Mouse (Mus musculus): Measurements from ENCODE around the gene Nab2.

The Nab2 gene

DNA sequence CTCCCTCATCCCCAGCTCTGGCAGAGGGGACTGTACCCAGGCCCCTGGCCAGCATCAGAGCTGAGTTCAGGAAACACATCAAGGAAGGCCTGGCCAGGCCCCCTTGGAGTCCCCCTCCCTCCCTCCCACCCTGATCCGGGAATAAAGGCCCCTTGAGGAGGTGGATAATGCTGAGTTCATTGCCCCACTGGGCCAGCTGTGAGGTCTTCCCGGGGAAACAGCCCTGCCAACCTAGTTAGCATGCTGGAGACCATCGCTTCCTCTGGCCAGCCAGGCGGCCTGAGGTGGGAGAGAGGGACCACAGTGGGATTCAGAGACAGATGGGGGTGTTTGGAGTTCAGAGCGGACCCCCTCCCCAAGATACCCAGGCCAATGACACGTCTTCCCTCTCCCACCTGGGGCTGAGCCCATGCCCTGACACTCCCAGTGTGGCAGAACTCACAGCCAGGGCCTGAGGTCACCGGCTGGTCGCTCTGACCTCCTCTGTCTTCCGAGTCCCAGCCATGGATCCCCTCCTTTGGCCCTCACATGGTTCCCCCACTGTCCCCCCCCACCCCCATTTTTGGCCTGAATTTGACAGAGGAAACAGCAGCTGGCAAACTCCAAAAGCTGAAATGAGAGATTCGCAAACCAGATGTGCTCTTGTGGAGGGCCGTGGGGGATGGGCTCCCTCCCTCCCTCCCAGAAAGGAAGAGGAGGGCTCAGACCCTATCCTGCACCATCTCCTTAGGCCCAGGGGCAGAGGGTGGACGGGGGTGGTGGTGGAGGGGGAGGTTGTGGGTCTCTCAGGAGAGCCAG lies 53.9 kb downstream of the Nab2 start:
- DNase-seq: peak; percentile 58

DNA sequence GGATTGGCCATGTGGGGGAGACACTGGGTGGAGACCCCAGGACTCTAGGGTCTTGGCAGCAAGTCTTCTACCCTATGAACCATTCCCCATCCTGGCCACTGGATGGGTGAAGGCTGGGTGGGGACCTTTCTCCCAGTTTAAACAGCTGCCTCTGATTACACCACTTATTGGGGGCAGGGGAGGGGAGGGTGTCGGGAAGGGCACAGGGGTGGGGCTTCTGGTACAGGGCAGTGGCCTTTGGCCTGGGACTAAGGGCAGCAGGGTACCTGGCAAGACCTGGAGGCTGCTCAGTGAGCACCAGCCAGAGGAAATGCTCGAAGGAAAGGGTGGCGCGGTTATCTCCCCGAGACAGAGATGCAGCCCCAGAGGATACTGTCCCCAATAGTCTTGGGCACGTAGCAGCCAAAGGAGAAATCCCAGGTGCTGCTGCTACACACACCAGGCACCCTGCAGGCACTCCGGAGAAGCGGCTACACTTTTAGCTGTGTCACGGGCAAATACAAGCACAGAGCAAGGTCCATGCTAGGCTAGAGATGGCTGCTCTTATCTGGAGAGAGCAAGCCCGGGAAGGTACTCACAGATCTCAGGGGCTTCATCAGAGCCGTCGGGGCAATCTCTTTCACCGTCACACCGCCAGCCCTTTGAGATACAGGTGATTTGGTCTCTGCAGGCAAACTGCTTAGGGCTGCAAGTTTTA lies 56.1 kb downstream of the Nab2 start:
- no peak for DNase-seq

All from cerebellum, adult 9-11 months (tissue).